Mouse (Mus musculus): ENCODE measurements at regions not wholly inside any gene's neighbourhood (a gene's known extent, or its start where the extent isn't known, plus 50 kb on each side); places are given as distances from the start of the nearest gene placed in this dataset.
"Not testable (repeated sequence)": the region's sequence is repeated elsewhere in the genome, so short reads cannot be mapped to it uniquely, and the experiment has no call there.

DNA sequence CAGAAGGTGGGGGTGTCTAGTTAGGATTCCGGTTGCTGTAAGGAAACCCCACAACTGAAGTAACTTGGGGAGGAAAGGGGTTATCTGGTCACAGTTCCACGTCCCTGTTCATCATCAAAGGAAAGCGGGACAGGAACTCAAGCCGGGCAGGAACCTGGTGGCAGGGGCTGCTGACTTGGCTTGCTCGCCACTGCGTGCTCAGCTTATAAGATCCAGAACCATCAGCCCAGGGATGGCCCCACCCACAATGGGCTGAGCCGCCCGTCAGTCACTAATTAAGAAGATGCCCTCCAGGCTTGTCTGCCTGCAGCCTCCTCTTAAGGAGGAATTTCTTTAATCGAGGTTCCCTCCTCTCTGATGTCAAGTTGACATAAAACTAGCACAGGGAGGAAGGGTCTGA lies 275.1 kb upstream of the Jarid2 start:
- DNase-seq (ENCODE audit: low read depth) = no peak

- peak; percentile 64 for DNase-seq (ENCODE audit: low read depth)
Measured at GRCm38 (mm10) chr13:44455193-44455592, 274.1 kb upstream of the Jarid2 start.

- DNase-seq (ENCODE audit: low read depth) = no peak
Measured at GRCm38 (mm10) chr13:44458744-44459143, 270.5 kb upstream of the Jarid2 start.

- DNase-seq (ENCODE audit: low read depth) = no peak
Measured at GRCm38 (mm10) chr13:44459148-44459547, 270.1 kb upstream of the Jarid2 start.

DNA sequence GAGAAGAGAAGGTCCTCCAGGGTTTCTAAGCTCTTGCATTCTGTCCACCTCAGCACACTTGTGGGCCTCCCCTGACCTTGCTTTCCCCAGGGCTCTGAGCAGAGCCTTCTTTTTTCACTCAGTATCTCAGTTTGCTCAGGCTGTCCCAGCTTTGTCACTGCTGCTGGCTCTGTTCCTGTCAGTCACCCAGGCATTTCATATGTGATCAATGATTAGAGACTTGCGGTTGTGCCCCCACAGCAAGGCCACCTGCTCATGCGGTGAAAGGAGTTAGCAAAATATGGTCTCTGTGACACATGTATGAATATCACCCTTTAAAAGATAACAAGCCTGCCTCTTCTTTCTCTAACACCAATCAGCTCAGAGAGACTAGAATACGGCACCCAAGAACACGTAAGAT lies 265.6 kb upstream of the Jarid2 start:
- no peak for DNase-seq (ENCODE audit: low read depth)

DNA sequence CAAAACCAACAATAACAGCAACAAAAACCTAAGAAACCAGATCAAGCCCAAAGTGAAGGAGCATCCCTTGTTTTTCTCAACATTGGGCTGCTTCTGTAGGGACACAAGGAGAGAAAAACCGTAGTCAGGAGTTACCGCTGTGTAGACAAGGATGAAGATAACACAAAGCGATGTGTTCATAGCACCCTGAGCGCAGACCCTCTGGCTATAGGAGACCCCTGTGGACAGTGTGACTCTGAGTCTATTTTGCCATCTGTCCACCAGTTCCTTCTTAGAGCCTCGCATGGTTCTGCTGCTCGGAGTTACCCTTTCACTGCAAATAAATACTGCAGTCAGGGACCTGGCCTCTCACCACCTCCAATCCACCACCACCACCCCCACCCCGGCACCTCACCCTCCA lies 263.7 kb upstream of the Jarid2 start:
- no peak for DNase-seq (ENCODE audit: low read depth)

GRCm38 (mm10) chr13:44468963-44469674 lies 260.2 kb upstream of the Jarid2 start:
- DNase-seq (ENCODE audit: low read depth) = no peak

DNA sequence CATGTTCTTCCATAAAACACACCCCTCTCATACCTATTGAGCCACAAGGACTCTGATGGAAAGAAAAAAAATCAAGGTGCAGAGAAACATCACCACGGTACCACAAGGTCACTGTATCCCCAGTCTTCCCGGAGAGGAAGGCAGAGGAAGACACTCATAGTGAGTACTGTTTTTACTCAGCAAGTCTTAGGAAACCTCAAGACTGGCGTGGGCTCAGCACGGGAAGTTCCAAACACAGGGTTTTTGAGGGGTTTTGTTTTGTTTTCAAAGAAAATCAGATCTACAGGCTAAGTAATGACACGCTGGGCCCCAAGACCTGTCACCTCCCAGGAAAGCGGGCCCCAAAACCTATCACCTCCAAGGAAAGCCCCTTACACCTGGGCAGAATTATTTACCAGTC lies 259.6 kb upstream of the Jarid2 start:
- DNase-seq (ENCODE audit: low read depth) = no peak

GRCm38 (mm10) chr13:44473200-44473599 lies 256.1 kb upstream of the Jarid2 start:
- DNase-seq (ENCODE audit: low read depth) = no peak

DNA sequence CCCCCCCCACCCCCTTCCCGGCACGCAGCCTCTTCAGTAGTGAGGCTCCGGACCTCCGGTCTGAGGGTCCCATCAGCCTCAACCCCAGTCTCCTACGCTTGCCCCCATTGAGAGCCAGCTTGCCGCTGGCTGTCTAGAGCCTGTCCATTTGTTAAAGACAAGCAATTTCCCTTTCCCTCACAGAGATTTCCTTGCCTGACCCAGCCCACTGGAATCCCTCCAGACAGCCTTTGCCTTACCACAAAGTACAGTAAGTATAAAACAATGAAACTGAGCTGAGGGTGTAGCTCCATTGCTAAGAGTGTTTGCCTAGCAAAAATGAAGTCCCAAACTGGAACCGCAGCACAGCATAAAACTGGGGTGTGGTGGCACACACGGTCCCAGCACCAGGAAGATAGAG lies 252.4 kb upstream of the Jarid2 start:
- DNase-seq (ENCODE audit: low read depth) = no peak

DNA sequence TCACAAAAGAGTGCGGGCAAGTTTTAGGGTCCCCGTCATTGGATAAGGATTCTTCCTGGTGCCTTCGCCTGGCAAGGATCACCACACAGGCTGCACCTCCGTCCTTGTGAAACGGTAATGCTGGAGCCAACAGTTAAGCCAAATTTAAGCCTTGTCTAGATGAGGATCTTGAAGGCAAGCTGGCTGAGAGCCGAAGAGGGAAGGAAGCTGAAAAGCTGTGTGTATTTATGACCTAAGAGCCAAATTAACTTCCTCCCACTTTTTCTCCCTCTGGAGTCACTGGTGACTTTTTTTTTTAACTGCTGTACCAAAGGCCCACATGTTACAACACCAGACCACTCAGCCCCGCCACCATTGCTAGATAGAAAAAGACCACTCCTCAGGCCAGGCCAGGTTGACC lies 249.1 kb upstream of the Jarid2 start:
- DNase-seq (ENCODE audit: low read depth) = peak; percentile 82

GRCm38 (mm10) chr13:44482661-44483060 lies 246.6 kb upstream of the Jarid2 start:
- peak; percentile 81 for DNase-seq (ENCODE audit: low read depth)

GRCm38 (mm10) chr13:44484582-44485329 lies 244.5 kb upstream of the Jarid2 start:
- no peak for DNase-seq (ENCODE audit: low read depth)

DNA sequence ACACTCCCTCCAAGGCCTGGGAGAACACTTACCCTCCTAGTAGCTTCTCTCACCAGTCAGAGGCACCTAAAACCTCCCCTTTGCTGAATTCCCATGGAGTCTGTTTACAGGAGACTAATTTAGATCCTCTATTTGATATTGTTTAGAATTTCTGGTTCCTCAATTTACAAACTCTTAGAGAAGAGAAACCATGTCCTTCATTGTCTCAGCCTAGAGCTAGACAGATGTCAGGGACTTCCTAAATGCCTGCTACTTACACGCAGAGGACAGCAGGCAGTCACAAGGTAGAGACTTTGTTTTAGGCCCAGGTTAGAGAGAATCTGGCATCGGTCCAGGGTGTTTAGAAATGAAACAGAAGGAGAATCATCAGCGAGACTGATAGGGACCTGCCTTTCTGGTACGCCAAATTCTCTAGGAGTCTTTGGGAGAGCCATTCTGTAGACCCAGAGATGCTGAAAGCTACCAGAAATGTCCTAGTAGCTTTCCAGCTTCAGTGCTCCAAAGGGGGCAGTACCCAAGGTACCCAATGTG lies 238.3 kb upstream of the Jarid2 start:
- DNase-seq (ENCODE audit: low read depth) = no peak

GRCm38 (mm10) chr13:44493884-44494283 lies 235.4 kb upstream of the Jarid2 start:
- DNase-seq (ENCODE audit: low read depth) = no peak

DNA sequence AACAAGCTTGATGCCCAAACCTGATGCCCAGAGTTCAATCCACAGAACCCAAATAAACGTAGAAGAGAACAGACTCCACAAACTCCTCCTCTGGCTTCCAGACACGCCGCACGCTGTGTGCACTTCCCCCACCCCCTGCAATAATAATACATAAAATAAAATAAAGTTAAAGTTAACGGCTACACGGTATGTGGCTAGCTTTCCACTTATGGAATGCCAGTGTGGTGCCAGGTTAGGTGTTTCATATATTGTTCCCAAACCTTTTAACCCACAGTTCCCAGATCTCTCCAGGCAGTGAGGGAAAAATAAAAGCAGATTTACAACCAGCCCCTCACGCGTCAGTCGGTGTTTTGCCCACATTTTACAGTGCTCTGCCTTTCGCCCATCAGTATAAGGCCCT lies 233.8 kb upstream of the Jarid2 start:
- DNase-seq (ENCODE audit: low read depth) = no peak

DNA sequence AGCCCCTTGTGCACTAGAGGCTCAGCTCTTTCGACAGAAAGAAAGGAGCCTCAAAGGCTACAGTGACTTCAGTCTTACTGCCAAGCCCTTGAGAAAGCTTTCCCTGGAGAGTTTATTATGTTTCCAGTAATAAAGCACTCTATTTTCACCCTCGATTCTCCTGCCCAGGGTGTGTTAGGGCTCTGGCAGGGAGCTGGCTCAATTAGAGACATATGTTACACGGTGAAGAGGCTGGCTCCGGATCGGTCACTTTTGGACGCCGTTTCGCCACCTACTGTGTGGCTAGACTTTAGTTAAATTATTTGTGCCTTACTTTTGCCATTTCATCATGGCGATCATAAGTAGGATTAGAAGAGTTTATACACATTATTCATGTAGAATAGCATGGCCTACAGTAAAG lies 232.7 kb upstream of the Jarid2 start:
- DNase-seq (ENCODE audit: low read depth) = no peak

- DNase-seq (ENCODE audit: low read depth) = not testable (repeated sequence)
Measured at GRCm38 (mm10) chr13:44500896-44501295, 228.4 kb upstream of the Jarid2 start.

DNA sequence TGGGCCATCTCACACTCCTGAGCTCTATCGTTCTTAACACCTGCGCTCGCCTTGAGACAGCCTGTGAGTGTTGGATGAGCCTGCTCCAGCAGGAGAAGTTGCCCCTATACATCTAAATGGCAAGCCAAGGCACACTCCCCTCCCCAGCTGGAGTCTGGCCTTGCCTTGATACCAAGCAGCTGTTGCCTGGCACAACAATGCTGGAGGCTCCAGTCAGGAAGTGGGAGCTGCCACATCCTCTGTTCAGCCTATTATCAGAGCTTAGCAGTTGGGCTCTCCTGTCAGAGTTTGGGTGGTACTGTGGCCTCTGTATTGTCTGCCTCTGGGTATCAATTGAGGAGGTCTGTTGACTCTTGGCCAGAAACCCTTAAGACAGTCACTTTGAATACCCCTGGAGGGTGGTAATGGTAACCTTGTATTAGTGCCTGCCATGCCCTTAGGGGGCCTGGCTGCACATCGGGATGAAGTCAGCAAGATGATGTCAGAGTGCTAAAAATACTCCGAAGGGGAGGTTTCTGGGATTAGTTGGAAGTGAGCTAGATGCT lies 227.4 kb upstream of the Jarid2 start:
- DNase-seq (ENCODE audit: low read depth) = peak; percentile 98

DNA sequence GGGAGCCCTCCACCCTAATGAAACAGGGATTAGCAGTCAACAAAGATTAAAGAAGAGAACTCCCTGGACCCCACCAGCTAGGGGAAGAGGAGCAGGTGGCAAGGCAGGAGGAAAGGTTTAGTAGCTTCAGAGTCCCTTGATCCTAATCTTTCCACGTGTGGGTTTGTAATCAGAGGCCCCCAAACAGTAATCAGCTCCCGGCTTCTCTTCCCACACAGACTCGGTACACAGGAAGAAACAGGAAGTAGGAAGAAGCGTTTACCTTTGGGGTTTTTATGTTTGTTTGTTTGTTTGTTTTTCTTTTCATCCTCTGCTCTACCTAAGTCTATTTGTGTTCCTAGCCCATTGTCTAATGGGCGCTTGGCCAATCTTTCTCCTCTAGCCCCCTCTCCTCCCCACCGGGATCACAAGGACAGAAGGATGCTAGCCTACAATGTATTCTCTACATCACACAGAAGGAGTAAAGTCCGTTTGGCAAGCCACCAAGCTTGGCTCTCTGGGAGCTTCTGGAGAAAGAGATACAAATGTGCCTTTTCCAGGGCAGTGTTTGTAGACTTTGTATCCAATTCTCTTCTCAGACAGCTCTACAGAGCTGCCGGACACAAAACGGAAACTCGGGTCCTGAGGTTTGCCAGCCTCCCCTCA lies 226.5 kb upstream of the Jarid2 start:
- DNase-seq (ENCODE audit: low read depth) = no peak

GRCm38 (mm10) chr13:44503257-44503950 lies 225.9 kb upstream of the Jarid2 start:
- no peak for DNase-seq (ENCODE audit: low read depth)

GRCm38 (mm10) chr13:44504455-44504854 lies 224.8 kb upstream of the Jarid2 start:
- DNase-seq (ENCODE audit: low read depth) = peak; percentile 57
